Mouse (Mus musculus) lung, postnatal 0 days (tissue): ENCODE data around the gene Lins1.

Experiments
- CTCF ChIP-seq: IDR thresholded peaks from 2 replicates; pipeline ENCODE4 v1.5.1; 2016; ENCODE audit warnings: antibody characterized with exemption, mild to moderate bottlenecking
- EP300 ChIP-seq: IDR thresholded peaks from 2 replicates; pipeline ENCODE4 v1.6.1; 2016; ENCODE audit warnings: antibody characterized with exemption, mild to moderate bottlenecking, control low read depth

GRCm38 (mm10) chr7:66689620-66690360, at the start of gene Lins1:
- peak; percentile 67 for TF ChIP-seq CTCF
- no peak for TF ChIP-seq EP300
